Mouse (Mus musculus): Measurements from ENCODE around the gene Ror1. TPM values are rescaled to one million over a fixed set of nuclear protein-coding genes. Genes with fewer than 3 reads are reported as not detected.
A peak's percentile ranks its signal among the peaks of the same experiment; 100 is the strongest.

Ror1 gene
- polyA plus RNA-seq, 1 experiment from 2014 or later: 2.5 TPM

DNA sequence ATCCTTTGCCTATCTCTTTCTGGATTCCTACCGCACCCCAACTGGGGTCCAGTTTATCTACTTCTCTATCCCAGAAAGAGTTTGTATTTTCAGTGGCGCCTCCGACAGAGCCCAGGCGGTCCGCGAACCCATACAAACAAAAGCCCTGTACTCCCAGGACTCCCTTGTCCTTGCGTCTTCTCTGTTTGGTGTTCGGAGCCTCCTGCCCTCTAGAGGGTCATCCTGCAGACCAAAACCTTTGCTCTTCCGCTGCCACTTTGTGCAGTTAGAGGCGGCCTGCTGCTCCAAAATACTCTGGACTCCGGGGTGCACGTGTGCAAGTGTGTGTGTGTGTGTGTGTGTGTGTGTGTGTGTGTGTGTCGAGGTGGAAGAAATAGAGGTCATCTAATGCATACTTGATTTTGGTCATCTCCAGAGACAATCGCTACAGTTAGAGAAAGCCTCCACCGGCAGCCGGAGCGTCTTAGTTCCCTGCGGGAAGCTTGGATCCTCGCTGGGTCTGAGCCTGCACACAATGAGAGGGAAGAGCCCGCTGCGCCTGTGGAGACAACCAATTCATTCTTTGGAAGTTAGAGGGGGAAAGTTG is 1.1 kb downstream of the Ror1 start:
- no peaks in the 10 kb centered on the region for H3K36me3 ChIP-seq (ENCODE audit: control insufficient read depth, insufficient read depth)
- H3K4me2 ChIP-seq (replicated peaks; ENCODE audit: low read depth): peak overlapping the region; percentile 95
- peak overlapping the region; percentile 71 for H3K4me3 ChIP-seq (ENCODE audit: low read depth, low read length)
- peaks cover 4% of the 10 kb centered on the region; the same call in 1 of the 2 replicates for H3K4me1 ChIP-seq (replicated peaks; ENCODE audit: control insufficient read depth, insufficient read depth, low read length)
- no peaks in the 10 kb centered on the region for H3K27me3 ChIP-seq (replicated peaks; ENCODE audit: control insufficient read depth, insufficient read depth, low read length)
- H3K9ac ChIP-seq (ENCODE audit: low read depth, low read length): peak overlapping the region; percentile 51
- 12% methylated on average over 21 of the region's 21 CpGs for WGBS
- H3K27ac ChIP-seq (ENCODE audit: low read depth, low read length): no peak overlapping the region
- no peak for ATAC-seq
- TF ChIP-seq CTCF (IDR thresholded peaks at IDR 0.05; ENCODE audit: low read depth): no peak; the same call in 1 of the 2 replicates
- no peaks in the 10 kb centered on the region for H3K9me3 ChIP-seq (ENCODE audit: control insufficient read depth)

DNA sequence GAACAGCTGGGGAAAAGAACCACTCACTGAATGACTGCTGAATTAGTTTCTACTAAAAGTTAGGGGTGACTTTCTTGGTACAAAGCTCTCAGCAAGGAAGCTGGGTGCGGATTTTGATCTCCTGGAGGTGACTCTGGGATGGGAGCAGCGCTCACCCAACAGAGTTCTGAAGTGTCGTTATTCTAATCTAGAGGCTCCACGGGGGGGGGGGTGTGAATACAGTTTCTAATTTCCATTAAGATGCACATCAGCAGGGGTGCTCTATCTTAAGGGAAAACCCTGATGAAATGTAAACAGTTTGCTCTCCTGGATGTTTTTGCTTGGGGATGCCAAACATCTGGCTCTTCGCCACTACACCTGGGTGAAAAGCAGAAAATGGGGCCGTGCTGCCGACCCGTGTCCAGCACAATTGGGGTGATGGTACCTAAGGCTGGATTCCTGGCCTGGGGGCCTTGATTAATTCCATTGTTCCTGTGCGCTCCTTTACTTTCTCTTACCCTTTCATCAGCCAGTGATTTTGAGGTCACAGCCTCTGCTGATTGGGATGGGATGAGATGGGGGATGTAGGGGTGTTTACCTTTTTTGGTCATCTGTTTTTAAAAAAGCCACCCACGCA is 1.9 kb downstream of the Ror1 start:
- Histone ChIP-seq H3K4me1 (replicated peaks; ENCODE audit: control insufficient read depth, insufficient read depth, low read length) (peaks cover 4% of the 10 kb centered on the region; the same call in 1 of the 2 replicates), H3K4me2 (replicated peaks; ENCODE audit: low read depth) (peak overlapping the region; percentile 95), H3K36me3 (ENCODE audit: control insufficient read depth, insufficient read depth) (no peaks in the 10 kb centered on the region), H3K27me3 (replicated peaks; ENCODE audit: control insufficient read depth, insufficient read depth, low read length) (no peaks in the 10 kb centered on the region), H3K27ac (ENCODE audit: low read depth, low read length) (no peak overlapping the region), H3K9ac (ENCODE audit: low read depth, low read length) (no peak overlapping the region), H3K9me3 (ENCODE audit: control insufficient read depth) (no peaks in the 10 kb centered on the region), H3K4me3 (ENCODE audit: low read depth, low read length) (peak overlapping the region; percentile 71)
- WGBS: 55% methylated on average over 10 of the region's 10 CpGs
- TF ChIP-seq CTCF (IDR thresholded peaks at IDR 0.05; ENCODE audit: low read depth): no peak
- ATAC-seq: no peak

GRCm38 (mm10) chr4:100101066-100101820 is 5.7 kb downstream of the Ror1 start:
- ATAC-seq: no peak
- TF ChIP-seq CTCF (IDR thresholded peaks at IDR 0.05; ENCODE audit: low read depth): no peak
- H3K27ac ChIP-seq (ENCODE audit: low read depth, low read length): no peak overlapping the region; the same call in 1 of the 2 replicates

GRCm38 (mm10) chr4:100101844-100102243 is 6.3 kb downstream of the Ror1 start:
- no peak overlapping the region for H3K27ac ChIP-seq (ENCODE audit: low read depth, low read length)
- WGBS: 63% methylated on average over 5 of the region's 5 CpGs
- no peaks in the 10 kb centered on the region for H3K9me3 ChIP-seq (ENCODE audit: control insufficient read depth)
- no peaks in the 10 kb centered on the region for H3K4me1 ChIP-seq (replicated peaks; ENCODE audit: control insufficient read depth, insufficient read depth, low read length)
- no peak overlapping the region for H3K4me2 ChIP-seq (replicated peaks; ENCODE audit: low read depth)
- ATAC-seq: no peak
- no peak overlapping the region for H3K4me3 ChIP-seq (ENCODE audit: low read depth, low read length)
- no peak for TF ChIP-seq CTCF (IDR thresholded peaks at IDR 0.05; ENCODE audit: low read depth)
- H3K9ac ChIP-seq (ENCODE audit: low read depth, low read length): no peak overlapping the region
- H3K36me3 ChIP-seq (ENCODE audit: control insufficient read depth, insufficient read depth): no peaks in the 10 kb centered on the region
- H3K27me3 ChIP-seq (replicated peaks; ENCODE audit: control insufficient read depth, insufficient read depth, low read length): no peaks in the 10 kb centered on the region

More at GRCm38 (mm10) chr4:100101066-100101820, 5.7 kb downstream of the Ror1 start:
- Histone ChIP-seq H3K36me3 (ENCODE audit: control insufficient read depth, insufficient read depth) (no peaks in the 10 kb centered on the region), H3K4me3 (ENCODE audit: low read depth, low read length) (no peak overlapping the region), H3K4me2 (replicated peaks; ENCODE audit: low read depth) (no peak overlapping the region), H3K27me3 (replicated peaks; ENCODE audit: control insufficient read depth, insufficient read depth, low read length) (no peaks in the 10 kb centered on the region), H3K9ac (ENCODE audit: low read depth, low read length) (no peak overlapping the region), H3K9me3 (ENCODE audit: control insufficient read depth) (no peaks in the 10 kb centered on the region), H3K4me1 (replicated peaks; ENCODE audit: control insufficient read depth, insufficient read depth, low read length) (peaks cover 4% of the 10 kb centered on the region; the same call in 1 of the 2 replicates)
- 61% methylated on average over 7 of the region's 7 CpGs for WGBS

DNA sequence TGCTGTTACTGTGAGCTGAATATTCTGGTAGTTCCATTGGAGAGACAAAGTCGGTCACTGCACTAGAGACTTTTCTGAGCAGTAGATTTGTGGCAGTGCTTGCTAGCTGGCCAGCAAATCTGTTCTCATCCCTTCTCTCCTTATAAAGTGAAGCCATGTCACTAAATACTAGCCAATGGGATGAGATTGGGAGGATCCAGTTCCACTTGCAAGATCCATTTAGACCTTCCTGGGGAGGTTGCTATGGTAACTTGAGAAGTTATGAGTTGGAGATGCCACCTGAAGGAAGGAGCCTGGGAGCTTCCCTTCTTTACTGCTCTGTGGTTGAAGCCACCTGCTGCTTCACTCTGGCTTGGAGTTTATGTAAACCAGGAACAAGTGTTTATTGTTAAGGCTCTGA is 8.7 kb downstream of the Ror1 start:
- no peak overlapping the region for H3K4me3 ChIP-seq (ENCODE audit: low read depth, low read length)
- H3K4me1 ChIP-seq (replicated peaks; ENCODE audit: control insufficient read depth, insufficient read depth, low read length): no peaks in the 10 kb centered on the region
- no peaks in the 10 kb centered on the region for H3K36me3 ChIP-seq (ENCODE audit: control insufficient read depth, insufficient read depth)
- no peak overlapping the region for H3K4me2 ChIP-seq (replicated peaks; ENCODE audit: low read depth)
- H3K27me3 ChIP-seq (replicated peaks; ENCODE audit: control insufficient read depth, insufficient read depth, low read length): no peaks in the 10 kb centered on the region
- H3K9ac ChIP-seq (ENCODE audit: low read depth, low read length): no peak overlapping the region
- no peak overlapping the region for H3K27ac ChIP-seq (ENCODE audit: low read depth, low read length)
- TF ChIP-seq CTCF (IDR thresholded peaks at IDR 0.05; ENCODE audit: low read depth): no peak
- ATAC-seq: no peak
- H3K9me3 ChIP-seq (ENCODE audit: control insufficient read depth): no peaks in the 10 kb centered on the region
- 71% methylated on average over 1 of the region's 1 CpGs for WGBS

GRCm38 (mm10) chr4:100107593-100107992 is 12.0 kb downstream of the Ror1 start:
- 35% methylated on average over 9 of the region's 9 CpGs for WGBS
- no peak for ATAC-seq
- Histone ChIP-seq H3K4me2 (replicated peaks; ENCODE audit: low read depth) (no peak overlapping the region), H3K27ac (ENCODE audit: low read depth, low read length) (no peak overlapping the region), H3K9me3 (ENCODE audit: control insufficient read depth) (no peaks in the 10 kb centered on the region), H3K9ac (ENCODE audit: low read depth, low read length) (no peak overlapping the region), H3K27me3 (replicated peaks; ENCODE audit: control insufficient read depth, insufficient read depth, low read length) (no peaks in the 10 kb centered on the region), H3K4me3 (ENCODE audit: low read depth, low read length) (no peak overlapping the region), H3K36me3 (ENCODE audit: control insufficient read depth, insufficient read depth) (no peaks in the 10 kb centered on the region), H3K4me1 (replicated peaks; ENCODE audit: control insufficient read depth, insufficient read depth, low read length) (no peaks in the 10 kb centered on the region)
- no peak for TF ChIP-seq CTCF (IDR thresholded peaks at IDR 0.05; ENCODE audit: low read depth)

Data from intestine, postnatal 0 days (tissue).